Mouse (Mus musculus): Measurements from ENCODE around the gene Large2. TPM values are rescaled to one million over a fixed set of nuclear protein-coding genes. Genes with fewer than 3 reads are reported as not detected.

Gene Large2
- polyA plus RNA-seq, 1 experiment from 2014 or later = 2.3 TPM

- WGBS = 77% methylated on average over 5 of the region's 5 CpGs
Measured at GRCm38 (mm10) chr2:92317228-92317627, 57.4 kb downstream of the Large2 start.

GRCm38 (mm10) chr2:92316652-92317051 lies 58.0 kb downstream of the Large2 start:
- Histone ChIP-seq H3K9ac (no peak overlapping the region; the same call in 1 of the 2 replicates), H3K4me1 (0 out of 2 replicates have a peak, but pooled peaks cover 7% of the 10 kb centered on the region), H3K4me3 (no peak overlapping the region), H3K36me3 (peaks cover 23% of the 10 kb centered on the region), H3K9me3 (no peaks in the 10 kb centered on the region), H3K4me2 (no peak overlapping the region), H3K27ac (replicated peaks) (no peak overlapping the region), H3K27me3 (replicated peaks) (no peaks in the 10 kb centered on the region)
- WGBS = 50% methylated on average over 3 of the region's 3 CpGs
- no peak for ATAC-seq (ENCODE audit: extremely low read depth, insufficient number of reproducible peaks, low FRiP score, low TSS enrichment)

More at GRCm38 (mm10) chr2:92317228-92317627, 57.4 kb downstream of the Large2 start:
- H3K9me3 ChIP-seq = no peaks in the 10 kb centered on the region
- no peak overlapping the region for H3K27ac ChIP-seq (replicated peaks)
- peaks cover 25% of the 10 kb centered on the region for H3K36me3 ChIP-seq
- no peak for ATAC-seq (ENCODE audit: extremely low read depth, insufficient number of reproducible peaks, low FRiP score, low TSS enrichment)
- H3K4me1 ChIP-seq = 0 out of 2 replicates have a peak, but pooled peaks cover 7% of the 10 kb centered on the region
- no peak overlapping the region for H3K9ac ChIP-seq
- H3K4me2 ChIP-seq = no peak overlapping the region
- no peak overlapping the region for H3K4me3 ChIP-seq
- no peaks in the 10 kb centered on the region for H3K27me3 ChIP-seq (replicated peaks)

Small RNAs within 50 kb of the gene (microRNA-seq; reads per million reads assigned to microRNA genes)
- gene Mir7000 = not detected

Other genes starting within 250 kb of the Large2 start
- gene Pex16, start 193 bp downstream of the Large2 start, polyA plus RNA-seq (2015; fragmentation: Nextera tagmentation; extraction: Ambion mirVana) = 15.8 and 17.3 TPM in 2 replicates
- 0.62 and 1.2 TPM in 2 replicates for gene 1700029I15Rik, start 7.7 kb upstream of the Large2 start, polyA plus RNA-seq (2015; fragmentation: Nextera tagmentation; extraction: Ambion mirVana)
- 6.5 and 7.5 TPM in 2 replicates for gene Mapk8ip1, start 26.4 kb upstream of the Large2 start, polyA plus RNA-seq (2015; fragmentation: Nextera tagmentation; extraction: Ambion mirVana)
- 18.6 and 19.0 TPM in 2 replicates for gene Cry2, start 59.2 kb upstream of the Large2 start, polyA plus RNA-seq (2015; fragmentation: Nextera tagmentation; extraction: Ambion mirVana)
- 7.7 and 8.9 TPM in 2 replicates for gene Slc35c1, start 85.7 kb upstream of the Large2 start, polyA plus RNA-seq (2015; fragmentation: Nextera tagmentation; extraction: Ambion mirVana)
- gene Chst1, start 224.8 kb upstream of the Large2 start, polyA plus RNA-seq (2015; fragmentation: Nextera tagmentation; extraction: Ambion mirVana) = 2.0 and 2.1 TPM in 2 replicates

Data from heart, embryonic 13.5 days (tissue).